Mouse (Mus musculus): ENCODE measurements around the gene Epb42.
"Not testable (repeated sequence)": the region's sequence is repeated elsewhere in the genome, so short reads cannot be mapped to it uniquely, and the experiment has no call there.

The Epb42 gene

DNA sequence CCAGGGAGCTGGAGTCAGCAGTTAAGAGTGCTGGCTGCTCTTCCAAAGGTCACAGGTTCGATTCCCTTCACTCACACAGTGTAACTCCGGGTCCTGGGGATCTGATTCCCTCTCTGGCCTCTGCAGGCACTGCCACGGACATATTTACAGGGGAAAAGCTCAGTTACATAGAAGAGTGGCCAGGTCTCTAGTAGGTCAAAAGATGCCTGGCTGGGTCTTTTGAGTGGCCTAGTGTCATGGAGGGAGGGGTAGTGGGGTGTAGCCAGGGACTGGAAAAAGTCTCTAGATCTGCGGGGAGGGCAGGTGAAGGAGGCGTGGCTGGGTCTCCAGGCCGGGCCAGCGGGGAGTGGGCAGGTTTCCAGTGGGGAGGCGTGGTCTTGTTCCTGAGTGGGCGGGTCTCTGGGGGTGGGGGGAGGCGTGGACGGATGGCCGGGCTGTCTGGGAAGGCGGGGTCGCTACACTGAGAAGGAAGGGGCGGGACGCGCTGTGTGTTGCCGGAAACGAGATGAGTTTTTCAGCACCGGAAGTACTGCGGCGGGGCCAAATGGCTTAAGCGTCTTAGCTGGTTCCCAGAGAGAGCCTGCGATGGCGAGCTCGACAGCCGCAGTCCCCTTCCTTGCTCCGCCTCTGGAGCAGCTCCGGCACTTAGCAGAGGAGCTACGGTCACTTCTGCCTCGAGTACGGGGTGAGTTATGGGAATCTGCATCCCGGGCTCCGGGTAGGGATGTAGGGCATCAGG, 28.8 kb downstream of the Epb42 start, which contains the start of gene Ccndbp1:
Gene Ccndbp1 (plus strand): TSS at position 479 of the 739 bp plus-strand sequence.
- DNase-seq (ENCODE audit: low spot score), result peak; percentile 95

DNA sequence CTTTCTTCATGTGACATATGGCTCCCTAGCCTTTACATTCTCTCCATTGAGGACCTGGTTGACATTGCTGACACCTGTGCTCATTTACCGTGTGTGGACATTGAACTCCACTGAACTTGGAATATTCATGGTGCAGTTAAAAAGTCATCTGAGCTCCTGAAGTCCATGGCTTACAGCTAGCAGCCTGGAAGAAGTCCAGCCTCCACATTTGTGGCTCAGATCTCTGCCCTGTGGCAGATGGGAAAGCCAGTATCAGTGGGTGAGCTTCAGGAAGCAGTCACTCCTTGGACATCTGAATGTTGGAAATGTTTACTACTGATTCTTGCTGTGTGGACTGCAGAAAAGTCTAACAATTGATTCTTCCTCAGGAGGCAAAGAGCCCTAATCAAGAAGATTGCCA, 29.9 kb downstream of the Epb42 start:
- no peak for DNase-seq (ENCODE audit: low spot score)

DNA sequence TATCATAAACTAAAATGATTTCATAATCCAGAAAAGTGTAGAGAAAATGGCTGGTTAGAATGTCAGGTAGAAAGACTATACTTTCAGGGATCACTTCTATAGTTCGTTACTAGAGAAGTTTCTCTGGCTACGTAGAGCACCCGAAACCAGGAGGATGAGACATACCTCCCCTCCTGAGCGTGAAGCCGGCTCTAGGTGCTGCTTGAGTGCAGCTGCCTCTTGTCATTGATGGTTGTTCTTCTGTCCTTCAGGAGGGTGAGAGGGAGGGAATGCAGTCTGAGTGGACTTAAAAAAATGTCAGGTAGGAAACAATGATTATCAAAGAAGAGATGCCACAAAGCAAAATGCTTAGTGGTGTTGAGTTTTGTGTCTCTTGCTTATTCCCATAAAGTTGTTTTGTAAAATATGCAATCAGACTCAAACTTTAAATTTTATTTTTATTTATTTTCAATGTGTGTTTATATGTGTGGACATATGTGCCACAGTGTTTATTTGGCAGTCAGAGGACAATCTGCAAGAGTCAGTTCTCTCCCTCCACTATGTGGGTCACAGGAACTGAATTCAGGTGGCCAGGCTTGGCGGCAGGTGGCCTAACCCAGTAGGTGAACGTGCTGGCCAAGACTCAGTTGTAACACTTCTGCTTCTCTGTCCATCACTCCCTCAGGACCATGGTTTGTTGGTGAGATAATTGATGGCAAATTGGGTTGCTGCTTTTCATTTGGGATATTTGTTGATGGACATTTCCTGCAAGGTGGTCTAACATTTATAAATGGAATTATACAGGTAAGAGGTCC, 32.7 kb downstream of the Epb42 start:
- no peak for DNase-seq (ENCODE audit: low spot score)

DNA sequence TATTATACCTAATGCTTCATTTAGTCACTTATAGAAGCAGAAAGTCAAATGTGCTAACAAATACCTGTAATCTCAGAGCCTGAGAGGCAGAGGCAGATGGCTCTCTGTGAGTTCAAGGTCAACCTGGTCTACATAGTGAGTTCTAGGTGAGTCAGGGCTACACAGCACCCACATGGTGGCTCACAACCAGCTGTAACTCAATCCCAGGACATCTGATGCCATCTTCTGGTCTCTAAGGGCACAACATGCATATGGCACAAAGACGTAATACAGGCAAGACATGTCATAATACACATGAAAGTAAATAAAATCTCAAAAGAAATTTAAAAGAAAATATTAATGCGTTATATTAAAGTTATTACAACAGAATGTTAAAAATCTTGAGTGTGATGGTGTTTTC, 33.3 kb downstream of the Epb42 start:
- no peak for DNase-seq (ENCODE audit: low spot score)

DNA sequence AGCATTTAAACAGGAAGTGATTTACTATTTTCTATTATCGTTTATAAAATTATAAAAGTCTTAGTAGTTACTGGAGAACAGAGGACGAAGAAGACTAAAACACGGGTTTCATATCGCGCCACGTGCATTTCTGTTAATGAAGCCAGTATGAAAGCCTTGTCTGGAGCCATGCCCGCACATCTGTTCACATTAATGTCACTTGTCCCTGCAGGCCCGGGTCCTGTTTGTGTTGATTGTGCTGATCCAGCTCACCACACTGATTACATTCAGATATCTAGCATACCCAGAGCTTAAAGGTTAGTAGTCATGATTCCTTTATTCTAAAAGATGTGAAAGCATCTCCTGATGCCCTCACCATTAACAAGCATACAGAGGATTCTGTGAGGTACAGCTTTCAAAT, 38.0 kb downstream of the Epb42 start:
- DNase-seq (ENCODE audit: low spot score), result no peak

DNA sequence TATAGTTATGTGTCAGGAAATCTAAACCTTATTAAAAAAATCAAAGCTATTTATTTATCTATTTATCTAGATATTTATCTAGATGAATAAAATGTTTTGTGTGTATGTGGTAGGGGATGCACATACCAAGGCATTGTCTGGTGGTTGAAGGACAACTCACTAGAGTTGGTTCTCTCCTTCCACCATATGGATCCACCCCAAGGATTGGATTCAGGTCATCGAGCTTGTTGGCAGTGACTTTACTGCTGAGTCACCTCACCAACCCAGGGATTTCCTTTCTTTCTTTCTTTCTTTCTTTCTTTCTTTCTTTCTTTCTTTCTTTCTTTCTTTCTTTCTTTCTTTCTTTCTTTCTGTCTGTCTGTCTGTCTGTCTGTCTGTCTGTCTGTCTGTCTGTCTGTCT, 40.3 kb downstream of the Epb42 start:
- not testable (repeated sequence) for DNase-seq (ENCODE audit: low spot score)

DNA sequence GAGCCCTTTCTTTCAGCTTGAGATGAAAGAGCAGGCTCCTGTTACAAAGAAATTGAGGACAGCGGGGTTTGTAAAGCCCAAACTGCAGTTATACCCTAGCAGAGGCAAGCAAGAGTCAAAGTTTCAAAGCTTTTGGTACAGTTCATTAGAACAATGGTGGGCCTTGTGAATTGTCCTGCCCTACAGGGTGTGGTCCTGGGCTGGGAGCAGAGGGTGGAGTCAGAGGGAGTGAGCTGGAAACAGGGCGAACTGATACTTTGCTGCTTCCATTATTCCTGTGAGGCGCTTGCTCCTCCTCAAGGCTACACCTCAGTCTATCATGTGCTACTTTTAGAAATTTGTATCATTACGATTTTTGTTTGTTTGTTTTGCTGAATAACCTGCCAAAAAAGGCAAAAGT, 45.7 kb downstream of the Epb42 start:
- DNase-seq (ENCODE audit: low spot score), result no peak

DNA sequence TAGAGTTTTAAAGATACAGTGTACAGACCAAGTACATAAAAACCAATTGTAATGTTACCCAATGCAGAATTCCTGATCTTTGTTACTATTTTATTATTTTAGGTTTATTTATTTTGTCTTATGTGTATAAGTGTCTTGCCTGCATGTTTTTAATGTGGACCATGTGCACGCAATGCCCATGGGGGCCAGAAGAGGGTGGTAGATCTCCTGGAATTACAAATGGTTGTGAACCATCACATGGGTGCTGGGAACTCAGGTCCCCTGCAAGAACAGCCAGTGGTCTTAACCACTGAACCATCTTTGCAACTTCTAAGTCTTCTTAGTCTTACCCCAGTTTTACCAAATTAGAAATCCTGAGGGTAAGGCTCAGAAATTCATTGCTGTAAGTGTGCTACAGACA, 51.6 kb downstream of the Epb42 start:
- DNase-seq (ENCODE audit: low spot score), result no peak

DNA sequence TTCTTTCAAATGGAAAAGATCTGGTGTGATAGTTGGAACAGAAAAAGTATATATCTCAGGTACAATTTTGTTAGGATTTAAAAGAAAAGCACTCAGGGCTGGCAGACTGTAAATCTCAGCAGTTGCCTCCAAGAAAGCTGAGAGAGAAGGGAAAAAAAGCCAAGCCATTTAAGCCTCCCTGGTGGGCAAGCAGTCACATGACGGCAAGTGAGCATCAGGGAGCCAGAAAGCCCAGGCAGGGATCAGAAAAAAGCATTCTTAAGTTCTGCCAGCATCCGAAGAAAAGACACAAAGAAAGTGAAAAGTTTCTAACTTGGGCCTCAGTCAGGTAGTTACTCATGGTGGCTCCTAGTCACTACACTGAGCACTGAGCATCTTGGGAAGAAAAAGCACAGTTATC, 53.3 kb downstream of the Epb42 start:
- DNase-seq (ENCODE audit: low spot score), result no peak

DNA sequence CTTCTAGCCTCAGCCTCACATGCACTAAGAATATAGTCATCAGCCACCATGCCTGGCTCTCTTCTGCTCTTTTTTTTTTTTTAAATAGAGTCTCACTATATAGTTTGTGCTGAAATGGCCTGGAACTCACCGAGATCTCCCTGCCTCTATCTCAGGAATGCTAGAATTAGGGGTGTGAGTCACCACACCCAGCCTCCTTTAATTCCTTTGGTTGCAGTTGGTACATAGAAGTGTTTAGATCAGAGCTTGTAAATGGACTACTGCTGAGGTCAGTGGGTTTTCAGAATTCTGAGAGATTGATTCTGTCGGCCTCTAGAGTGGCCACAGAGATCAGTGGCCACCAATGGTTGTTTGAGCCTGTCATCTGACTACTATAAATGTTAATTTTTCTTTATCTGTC, 56.0 kb downstream of the Epb42 start:
- DNase-seq (ENCODE audit: low spot score), result no peak

DNA sequence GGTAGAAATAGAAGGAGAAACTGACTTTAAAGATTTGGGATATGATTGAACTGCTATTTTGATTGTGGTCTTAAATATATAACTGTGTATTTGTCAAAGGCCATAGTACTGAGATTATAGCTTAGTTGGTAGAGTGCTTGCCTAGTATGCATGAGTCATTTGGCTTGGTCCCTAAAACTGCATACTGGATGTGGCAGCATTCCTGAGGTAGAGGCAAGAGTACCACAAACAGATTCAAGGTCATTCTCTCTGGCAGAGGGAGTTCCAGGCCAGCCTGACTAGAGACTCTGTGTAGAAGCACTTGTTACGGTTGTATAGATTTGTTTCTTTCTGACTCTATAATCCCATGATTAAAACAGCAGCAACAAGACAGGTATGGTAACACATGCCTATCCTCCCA, 57.1 kb downstream of the Epb42 start:
- DNase-seq (ENCODE audit: low spot score), result no peak

DNA sequence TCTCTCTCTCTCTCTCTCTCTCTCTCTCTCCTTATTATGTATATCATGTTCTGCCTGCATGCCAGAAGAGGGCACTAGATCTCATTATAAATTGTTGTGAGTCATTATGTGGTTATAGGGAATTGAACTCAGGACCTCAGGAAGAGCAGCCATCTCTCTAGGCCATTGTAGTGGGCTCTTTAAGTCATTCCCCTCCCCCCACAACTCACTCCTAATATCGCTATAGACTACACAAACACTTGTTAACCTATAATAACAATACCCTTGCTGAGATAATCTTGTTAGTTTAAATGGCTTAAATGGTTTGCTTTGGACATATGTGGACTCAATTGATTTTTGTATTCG, 58.2 kb downstream of the Epb42 start:
- DNase-seq (ENCODE audit: low spot score), result no peak

DNA sequence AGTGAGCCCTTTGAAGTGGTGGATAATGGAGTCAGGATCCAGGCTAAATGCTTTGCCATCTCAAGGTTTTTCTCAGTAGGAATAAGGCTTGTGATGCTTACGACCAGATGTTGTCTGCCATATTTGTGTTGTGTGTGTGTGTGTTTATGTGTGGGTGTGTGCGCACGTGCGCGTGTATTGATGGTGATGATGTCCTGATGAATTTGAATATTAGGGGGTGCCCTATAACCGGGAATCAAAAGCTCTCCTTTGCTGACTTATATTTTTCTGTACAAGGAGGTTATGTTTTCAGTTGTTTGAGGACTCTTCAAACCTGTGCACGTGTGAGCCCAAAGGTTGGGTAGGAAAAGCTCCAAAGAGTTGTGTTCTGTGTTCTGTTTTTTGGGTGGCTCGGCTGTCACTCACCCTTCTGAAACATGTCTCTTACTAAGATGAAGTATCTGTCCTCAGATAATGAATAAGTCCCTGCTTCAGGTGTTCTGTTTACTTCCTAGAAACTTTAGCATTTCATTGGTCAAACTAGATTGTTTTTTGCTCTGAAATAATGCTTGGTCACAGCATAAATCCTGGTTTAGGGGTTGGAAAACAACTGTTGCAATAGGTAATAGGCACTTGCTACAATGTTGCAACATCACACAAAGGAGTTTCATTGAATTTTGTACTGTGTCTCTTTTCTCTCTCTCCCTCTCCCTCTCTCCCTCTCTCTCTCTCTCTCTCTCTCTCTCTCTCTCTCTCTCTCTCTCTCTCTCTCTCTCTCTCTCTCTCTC, 58.8 kb downstream of the Epb42 start:
- no peak for DNase-seq (ENCODE audit: low spot score)

DNA sequence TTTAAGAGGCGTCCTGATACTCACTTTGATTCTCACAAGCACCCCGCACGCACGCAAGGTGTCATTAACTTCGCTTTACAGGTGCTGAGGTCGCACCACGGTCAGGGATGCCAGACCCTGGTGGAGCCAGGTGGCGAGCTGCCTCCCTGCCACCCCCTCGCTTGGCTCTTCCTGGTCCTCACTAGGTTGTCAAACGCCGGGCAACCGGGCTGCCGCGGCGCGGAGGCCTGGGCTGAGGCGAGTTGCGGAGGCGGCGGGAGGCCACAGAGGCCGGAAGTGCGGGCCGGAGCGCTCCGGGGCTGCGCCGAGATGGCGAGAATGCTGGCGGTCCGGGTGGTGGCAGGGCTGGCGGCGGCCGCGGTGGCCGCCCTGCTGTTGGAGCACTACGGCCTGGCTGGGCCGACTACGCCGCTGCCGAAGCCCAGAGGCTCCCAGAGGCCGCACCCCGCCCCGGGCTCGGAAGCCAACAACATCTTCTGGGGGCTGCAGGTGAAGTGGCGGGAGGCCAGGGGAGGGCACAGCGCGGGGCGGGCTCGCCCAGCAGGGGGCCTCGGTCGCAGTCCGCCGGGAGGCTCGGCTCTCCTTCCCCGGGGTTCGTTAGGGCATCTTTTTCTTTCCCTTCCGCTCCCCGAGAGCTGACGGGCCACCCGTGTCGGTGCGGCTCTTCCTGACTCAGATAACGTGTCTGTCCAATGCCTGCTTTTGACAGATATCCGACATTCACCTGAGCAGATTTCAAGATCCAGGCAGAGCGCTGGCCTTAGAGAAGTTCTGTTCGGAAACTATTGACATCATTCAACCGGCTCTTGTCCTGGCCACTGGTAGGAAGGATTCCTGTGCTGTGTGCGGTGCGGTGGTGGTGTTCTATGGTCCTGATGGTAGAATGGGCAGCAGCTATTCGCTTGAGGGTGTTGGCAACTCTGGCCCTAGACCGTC, 59.6 kb downstream of the Epb42 start, which contains the start of gene Tmem62:
Gene Tmem62 (plus strand): TSS at position 28 of the 936 bp plus-strand sequence.
- DNase-seq (ENCODE audit: low spot score), result peak; percentile 79

DNA sequence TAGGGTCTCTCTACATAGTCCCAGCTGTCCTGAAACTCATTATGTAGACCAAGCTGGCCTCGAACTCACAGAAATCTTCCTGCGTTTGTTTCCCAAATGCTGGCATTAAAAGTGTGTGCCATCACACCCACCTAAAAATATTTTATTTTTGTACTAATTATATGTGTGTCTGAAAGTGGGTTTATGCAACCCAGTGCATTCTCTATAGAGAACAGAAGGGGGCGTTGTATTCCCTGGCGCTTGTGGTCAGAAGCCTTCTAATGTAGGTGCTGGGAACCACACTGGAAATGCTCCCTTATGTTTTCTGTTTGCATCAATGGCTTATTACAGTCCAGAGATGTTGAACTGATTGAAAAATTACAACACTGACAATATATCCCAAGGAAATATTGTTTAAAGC, 60.6 kb downstream of the Epb42 start:
- DNase-seq (ENCODE audit: low spot score), result no peak

DNA sequence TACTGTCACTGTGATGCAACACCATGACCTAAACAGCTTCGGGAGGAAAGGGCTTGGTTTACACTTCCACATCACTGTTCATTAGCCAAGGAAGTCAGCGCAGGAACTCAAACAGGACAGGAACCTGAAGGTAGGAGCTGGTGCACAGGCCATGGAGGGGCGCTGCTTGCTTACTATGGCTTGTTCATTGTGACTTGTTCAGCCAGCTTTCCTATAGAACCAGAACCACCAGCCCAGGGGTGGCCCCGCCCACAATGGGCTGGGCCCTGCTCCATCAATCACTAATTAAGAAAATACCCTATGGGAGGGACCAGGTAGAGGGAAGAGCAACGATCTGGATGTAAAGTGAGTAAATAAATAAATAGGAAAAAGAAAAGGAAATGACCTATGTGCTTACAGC, 63.9 kb downstream of the Epb42 start:
- DNase-seq (ENCODE audit: low spot score), result peak; percentile 43

DNA sequence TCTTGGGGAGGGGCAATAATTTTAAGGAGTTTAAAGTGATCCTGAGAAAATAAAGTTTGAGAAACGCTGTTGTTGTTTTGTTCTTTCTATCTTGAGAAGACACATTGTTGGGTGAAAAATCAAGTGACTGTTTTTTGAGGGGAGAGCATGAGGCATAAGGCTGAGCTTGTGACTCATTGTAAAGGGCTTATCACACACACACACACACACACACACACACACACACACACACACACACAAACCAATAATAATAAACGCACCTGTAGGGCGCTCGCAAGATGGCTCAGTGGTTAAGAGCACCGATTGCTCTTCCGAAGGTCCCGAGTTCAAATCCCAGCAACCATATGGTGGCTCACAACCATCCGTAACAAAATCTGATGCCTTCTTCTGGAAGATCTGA, 64.6 kb downstream of the Epb42 start:
- DNase-seq (ENCODE audit: low spot score), result not testable (repeated sequence)

DNA sequence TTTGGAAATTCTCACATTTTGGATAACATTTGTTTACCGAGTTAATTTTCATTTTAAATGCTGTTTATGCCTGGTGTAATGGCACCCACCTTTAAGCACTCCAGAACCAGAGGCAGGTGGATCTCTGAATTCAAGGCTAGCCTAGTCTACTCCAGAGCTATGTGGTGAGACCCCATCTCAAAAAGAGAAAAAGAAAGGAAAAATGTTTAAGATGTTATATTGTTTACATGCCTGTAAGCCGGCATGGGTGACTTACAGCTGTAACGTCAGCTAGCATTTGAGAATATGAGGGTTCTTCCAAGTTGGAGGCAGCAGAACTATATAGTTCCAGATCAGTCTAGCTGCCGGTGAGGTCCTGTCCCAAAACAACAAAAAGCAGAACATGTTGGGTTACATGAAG, 65.1 kb downstream of the Epb42 start:
- DNase-seq (ENCODE audit: low spot score), result no peak

DNA sequence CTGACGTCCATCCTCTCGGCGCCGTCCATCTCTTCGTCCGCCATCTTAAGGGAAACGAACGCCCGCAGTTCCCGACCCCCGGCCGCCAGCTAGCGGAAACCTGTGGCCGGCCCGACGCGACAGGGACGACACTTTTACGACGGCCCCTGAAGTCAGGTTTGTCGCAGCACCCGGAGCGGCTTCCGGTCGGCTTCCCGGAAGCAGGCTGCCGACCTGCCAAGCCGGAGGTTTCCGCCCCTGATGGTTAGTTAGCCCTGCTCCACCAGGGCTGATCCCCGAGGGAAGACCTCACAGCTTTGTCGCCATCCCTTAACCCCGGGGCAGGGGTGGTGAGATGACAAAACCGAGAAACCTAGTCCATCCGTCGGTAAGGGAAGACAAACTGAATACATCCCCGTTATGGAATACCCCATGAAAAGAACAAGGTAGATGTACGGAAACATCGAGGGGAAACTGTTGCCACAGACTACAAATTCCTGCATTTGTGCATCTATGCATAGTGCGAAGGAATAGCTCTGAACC, 66.3 kb downstream of the Epb42 start, which contains the start of gene Ubr1:
Gene Ubr1 (minus strand): TSS at position 157 of the 522 bp plus-strand sequence.
- peak; percentile 83 for DNase-seq (ENCODE audit: low spot score)

DNA sequence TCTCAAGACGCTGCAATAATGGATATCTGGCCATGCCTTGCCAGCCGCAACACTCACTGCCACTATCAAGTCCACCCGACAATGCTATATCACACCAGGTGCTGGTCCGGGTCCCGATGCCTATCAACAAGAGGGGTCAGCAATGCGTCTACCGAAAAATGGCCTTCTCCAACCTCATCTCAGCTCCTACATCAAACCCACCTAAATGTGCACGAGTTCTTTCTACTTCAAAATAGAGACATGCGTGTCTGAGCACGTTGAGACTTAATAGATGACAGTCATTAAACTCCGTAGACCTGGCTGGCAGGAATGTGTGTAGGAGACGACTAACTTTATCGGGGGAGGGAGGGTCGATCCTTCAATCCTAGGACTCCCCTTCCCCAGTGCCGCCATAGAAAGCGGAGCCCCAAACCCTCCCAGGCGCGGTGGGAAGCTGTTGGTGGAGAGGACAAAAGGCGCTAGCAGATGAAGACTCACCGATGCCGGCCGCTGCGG, 66.8 kb downstream of the Epb42 start:
- peak; percentile 43 for DNase-seq (ENCODE audit: low spot score)

All from testis, postnatal 10 days (tissue).